Mouse (Mus musculus) neural tube, embryonic 11.5 days (tissue): Measurements from ENCODE around the gene Zscan18. TPM values are rescaled to one million over a fixed set of nuclear protein-coding genes. Genes with fewer than 3 reads are reported as not detected.

Experiments
- ATAC-seq: fragments of 200-750 bp; cut with Nextera tagmentation; 2 replicates; pipeline ENCODE4 v1.8.0; 2017; ENCODE audit warnings: moderate number of reproducible peaks, mild to moderate bottlenecking, moderate TSS enrichment, moderate library complexity; ENCODE audit not compliant: insufficient read depth, low FRiP score, low TSS enrichment
- DNase-seq: peaks from one replicate; pipeline ENCODE4 v3.0.0-alpha.2; 2015; ENCODE audit warnings: low spot score
- H3K27ac ChIP-seq: fragments of 300-500 bp; sonication (generic); 2 replicates; pipeline ENCODE4 v1.5.1; 2014; ENCODE audit warnings: low read depth, mild to moderate bottlenecking, low read length
- H3K27me3 ChIP-seq: fragments of 300-500 bp; sonication (generic); 2 replicates; pipeline ENCODE4 v1.6.1; 2014; ENCODE audit warnings: mild to moderate bottlenecking, low read length, mixed read lengths; ENCODE audit not compliant: control insufficient read depth, insufficient read depth
- H3K36me3 ChIP-seq: fragments of 300-500 bp; sonication (generic); 2 replicates; pipeline ENCODE4 v1.6.1; 2014; ENCODE audit warnings: mild to moderate bottlenecking, low read length, moderate library complexity, mixed read lengths; ENCODE audit not compliant: control insufficient read depth, insufficient read depth
- H3K4me1 ChIP-seq: fragments of 300-500 bp; sonication (generic); 2 replicates; pipeline ENCODE4 v1.6.1; 2014; ENCODE audit warnings: low read length, mixed read lengths; ENCODE audit not compliant: control insufficient read depth, insufficient read depth
- H3K4me2 ChIP-seq: fragments of 300-500 bp; sonication (generic); 2 replicates; pipeline ENCODE4 v1.6.1; 2014; ENCODE audit warnings: low read depth, mild to moderate bottlenecking, moderate library complexity
- H3K4me3 ChIP-seq: fragments of 300-500 bp; sonication (generic); 2 replicates; pipeline ENCODE4 v1.5.1; 2014; ENCODE audit warnings: low read depth, low read length
- H3K9ac ChIP-seq: fragments of 300-500 bp; sonication (generic); 2 replicates; pipeline ENCODE4 v1.6.1; 2014; ENCODE audit warnings: mild to moderate bottlenecking, low read length
- H3K9me3 ChIP-seq: fragments of 300-500 bp; sonication (generic); 2 replicates; pipeline ENCODE4 v1.6.1; 2016; ENCODE audit warnings: low read length; ENCODE audit not compliant: control insufficient read depth
- WGBS: fragments of 180-500 bp; shearing (Covaris S2); extraction: QIAGEN DNeasy Blood & Tissue Kit; methylation state at CpG from one replicate; pipeline ENCODE4 v1.1.7; 2014; 5-methylcytosine and 5-hydroxymethylcytosine counted together
- polyA plus RNA-seq: library from polyadenylated mRNA; unstranded; fragments of >200 nt; fragmentation: Nextera tagmentation; extraction: Ambion mirVana; gene quantifications from 2 replicates; pipeline ENCODE4 v1.2.1, GENCODE M21; 2014

The Zscan18 gene
- polyA plus RNA-seq, result 12.5 and 13.9 TPM in 2 replicates

DNA sequence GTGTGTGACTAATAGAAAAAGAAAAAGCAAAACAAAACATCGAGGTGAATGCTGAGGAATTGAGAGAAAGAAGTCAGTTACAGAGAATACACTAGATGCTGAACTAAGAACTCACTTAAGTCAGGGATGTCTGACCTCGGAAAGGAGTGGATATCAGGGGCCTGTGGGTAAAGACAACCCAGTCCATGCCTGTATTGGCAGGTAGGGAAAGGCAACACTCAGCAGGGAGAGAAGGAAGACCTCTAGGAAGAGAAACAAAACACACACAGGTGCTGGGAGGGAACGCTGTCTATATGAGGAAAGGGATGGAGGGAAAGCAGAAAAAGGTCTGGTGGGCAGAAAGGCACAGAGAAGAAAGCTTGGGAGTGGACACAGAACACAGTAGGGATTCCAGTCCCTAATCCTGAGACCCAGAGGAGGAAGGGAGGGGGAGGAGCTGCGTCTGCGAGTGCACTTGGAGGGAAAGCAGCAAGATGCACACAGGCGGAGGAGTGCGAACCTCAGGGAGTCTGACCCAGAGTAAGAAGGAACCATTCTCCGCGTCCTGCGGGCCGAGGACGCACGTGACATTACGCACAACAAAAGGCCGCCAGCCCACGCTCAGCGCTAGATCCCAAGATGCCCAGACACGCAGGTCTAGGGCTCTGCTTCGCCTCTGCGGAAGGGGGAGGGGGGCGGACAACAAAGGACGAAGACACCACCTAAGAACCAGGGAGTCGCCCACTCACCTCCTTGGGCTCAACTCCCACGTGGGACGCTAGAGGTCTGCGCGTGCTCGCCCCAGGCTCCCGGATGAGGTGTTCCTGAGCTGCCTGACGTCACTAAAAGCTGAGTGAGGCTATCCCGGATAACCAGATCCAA is at the start of gene Zscan18:
Zscan18 (minus strand) TSS at position 770 of the 861 bp plus-strand sequence.
- Histone ChIP-seq H3K27me3 (no peaks in the 10 kb centered on the region), H3K4me3 (peak within 1 kb of the TSS; percentile 36), H3K9ac (peak within 1 kb of the TSS; percentile 72), H3K4me1 (0 out of 2 replicates have a peak, but pooled peaks cover 3% of the 10 kb centered on the region), H3K9me3 (0 out of 2 replicates have a peak, but pooled peaks cover 4% of the 10 kb centered on the region), H3K27ac (peak within 1 kb of the TSS; percentile 29; the same call in 1 of the 2 replicates), H3K4me2 (peak within 1 kb of the TSS; percentile 75), H3K36me3 (peaks cover 8% of the 10 kb centered on the region)
- ATAC-seq, result peak; percentile 95
- DNase-seq, result peak; percentile 87
- 9% methylated on average over 30 of the region's 31 CpGs for WGBS

DNA sequence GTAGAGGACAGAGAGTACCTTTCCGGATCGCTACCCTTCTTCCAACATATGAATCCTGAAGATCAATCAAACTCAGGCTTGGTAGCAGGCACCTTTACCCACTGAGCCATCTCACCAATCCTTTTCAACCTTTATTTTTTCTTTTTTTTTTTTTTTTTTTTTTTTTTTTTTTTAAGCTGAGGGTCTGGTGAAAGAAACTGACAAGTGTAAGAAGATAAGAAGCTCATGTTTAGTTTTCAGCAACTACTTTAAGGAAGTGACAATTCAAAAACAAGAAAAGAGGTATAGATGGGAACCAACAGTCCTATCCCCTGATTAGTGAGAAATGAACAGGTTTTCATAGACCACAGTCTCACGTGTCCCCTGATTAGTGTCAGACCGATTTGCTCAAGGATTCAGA is 32.3 kb upstream of the Zscan18 start:
- Histone ChIP-seq H3K27ac (no peak overlapping the region), H3K4me3 (peak overlapping the region; percentile 41), H3K36me3 (peaks cover 21% of the 10 kb centered on the region), H3K27me3 (no peaks in the 10 kb centered on the region), H3K4me1 (no peaks in the 10 kb centered on the region), H3K9ac (no peak overlapping the region), H3K4me2 (peak overlapping the region; percentile 43), H3K9me3 (peaks cover 25% of the 10 kb centered on the region)
- ATAC-seq (no peak), DNase-seq (no peak)
- 97% methylated on average over 4 of the region's 4 CpGs for WGBS

- Histone ChIP-seq H3K27ac (no peak overlapping the region), H3K4me2 (peak overlapping the region; percentile 43), H3K27me3 (no peaks in the 10 kb centered on the region), H3K9ac (peak overlapping the region; percentile 60), H3K4me1 (no peaks in the 10 kb centered on the region), H3K36me3 (peaks cover 20% of the 10 kb centered on the region), H3K4me3 (peak overlapping the region; percentile 41), H3K9me3 (peaks cover 23% of the 10 kb centered on the region)
- WGBS, result 45% methylated on average over 13 of the region's 13 CpGs
- peak; percentile 58 for ATAC-seq
- no peak for DNase-seq
Measured at GRCm38 (mm10) chr7:12835193-12835671, 31.8 kb upstream of the Zscan18 start.

DNA sequence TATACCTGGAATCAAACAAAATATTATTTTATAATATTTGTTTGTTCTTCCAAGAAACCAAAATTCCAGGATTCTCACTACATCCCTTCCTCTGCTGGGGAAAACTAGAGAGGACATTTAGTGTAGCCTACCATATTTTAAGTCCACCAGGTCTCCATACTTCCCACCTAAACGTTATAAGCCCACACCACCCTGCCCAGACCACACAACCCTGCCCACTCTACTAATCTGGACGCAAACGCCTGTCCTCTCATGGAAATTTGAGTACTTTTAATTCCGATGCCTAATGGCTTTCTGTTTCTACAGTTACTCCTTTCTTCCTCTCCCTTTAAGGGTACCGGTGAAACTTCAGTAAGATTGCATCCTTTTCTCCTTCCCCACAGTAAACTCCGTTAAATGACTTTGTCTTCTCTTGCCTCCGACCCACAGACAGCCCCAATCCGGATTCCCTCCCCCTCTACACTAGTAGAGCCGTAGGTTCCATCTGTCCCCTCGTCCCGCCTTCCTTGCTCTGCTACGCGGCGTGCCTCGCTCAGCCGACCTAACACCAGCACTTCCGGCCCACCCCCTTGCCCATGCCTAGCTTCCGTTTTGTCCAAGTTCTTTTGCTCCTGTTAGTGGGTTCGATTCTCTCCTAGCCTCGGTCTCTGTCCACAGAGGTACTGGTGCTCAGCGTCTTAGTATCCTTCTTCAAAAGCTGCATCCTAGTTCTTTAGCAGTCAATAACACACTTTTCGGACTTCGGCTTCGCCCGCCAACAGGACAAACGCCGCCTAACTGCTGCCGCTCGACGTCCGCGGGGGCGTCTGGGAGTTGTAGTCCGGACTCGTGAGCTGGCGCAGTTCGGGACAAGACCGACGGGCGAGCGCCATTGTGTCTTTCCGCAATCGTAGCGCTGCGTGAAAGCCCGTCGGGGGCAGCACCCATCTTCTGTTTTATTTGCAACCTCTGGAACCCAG is 31.0 kb upstream of the Zscan18 start, which contains the start of gene Zfp110:
Zfp110 (plus strand) TSS at position 600 of the 959 bp plus-strand sequence.
- DNase-seq, result peak; percentile 92
- Histone ChIP-seq H3K4me1 (no peaks in the 10 kb centered on the region), H3K4me3 (peak within 1 kb of the TSS; percentile 41), H3K9ac (peak within 1 kb of the TSS; percentile 60), H3K27me3 (no peaks in the 10 kb centered on the region), H3K4me2 (peak within 1 kb of the TSS; percentile 43), H3K36me3 (peaks cover 17% of the 10 kb centered on the region), H3K27ac (no peak within 1 kb of the TSS), H3K9me3 (peaks cover 17% of the 10 kb centered on the region)
- peak; percentile 97 for ATAC-seq
- 4% methylated on average over 47 of the region's 47 CpGs for WGBS

DNA sequence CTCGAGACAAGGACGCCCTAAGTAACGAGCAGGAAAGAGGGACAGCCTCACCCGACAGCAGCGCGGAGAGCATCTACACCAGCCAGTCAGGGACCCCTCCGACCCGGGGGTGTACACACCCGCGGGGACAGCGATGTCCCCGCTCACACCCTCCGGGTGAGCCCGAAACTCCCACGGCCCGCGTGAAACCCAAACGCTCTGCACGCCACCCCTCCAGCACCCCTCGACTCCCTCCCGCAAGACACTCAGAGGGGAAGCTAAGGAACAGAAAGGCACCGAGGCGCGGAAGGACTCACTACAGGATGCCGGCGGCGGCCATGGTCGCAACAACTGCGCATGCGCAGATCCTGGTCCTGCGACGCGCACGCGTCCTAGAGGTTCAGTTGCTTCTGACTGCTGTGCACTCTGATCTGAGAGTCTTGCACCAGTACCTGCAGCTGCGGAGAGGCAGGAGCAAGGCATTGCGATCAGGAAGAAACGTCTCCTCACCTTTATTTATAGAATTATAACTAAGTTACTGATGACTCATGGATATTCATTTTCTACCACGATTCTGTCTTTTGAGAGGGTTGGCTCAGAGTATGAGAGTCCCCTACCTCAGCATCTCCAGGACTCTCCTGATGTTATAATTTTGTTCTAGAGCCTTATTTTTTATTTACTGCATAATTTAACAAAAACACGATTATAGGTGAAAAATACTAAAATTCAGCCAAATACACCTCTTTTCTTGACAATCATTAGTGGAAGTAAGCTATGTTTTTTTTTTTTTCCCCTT is 15.3 kb upstream of the Zscan18 start, which contains the start of gene Zfp329:
Zfp329 (minus strand) TSS at position 338 of the 775 bp plus-strand sequence.
- WGBS, result under 1% methylated on average over 40 of the region's 40 CpGs

GRCm38 (mm10) chr7:12815566-12815965 is 12.1 kb upstream of the Zscan18 start:
- ATAC-seq, result no peak
- peaks cover 25% of the 10 kb centered on the region for H3K9me3 ChIP-seq
- 0 out of 2 replicates have a peak, but pooled peaks cover 4% of the 10 kb centered on the region for H3K4me1 ChIP-seq
- no peak overlapping the region for H3K4me3 ChIP-seq
- no peak overlapping the region for H3K9ac ChIP-seq
- no peak for DNase-seq
- H3K27me3 ChIP-seq, result no peaks in the 10 kb centered on the region
- no peak overlapping the region for H3K4me2 ChIP-seq
- H3K27ac ChIP-seq, result no peak overlapping the region
- WGBS, result 97% methylated on average over 8 of the region's 8 CpGs
- peaks cover 19% of the 10 kb centered on the region for H3K36me3 ChIP-seq

More for the DNA sequence above, 15.3 kb upstream of the Zscan18 start, which contains the start of gene Zfp329:
- H3K9ac ChIP-seq, result peak within 1 kb of the TSS; percentile 89
- H3K36me3 ChIP-seq, result peaks cover 7% of the 10 kb centered on the region; the same call in 1 of the 2 replicates
- DNase-seq, result peak; percentile 94
- ATAC-seq, result peak; percentile 96
- 0 out of 2 replicates have a peak, but pooled peaks cover 4% of the 10 kb centered on the region for H3K4me1 ChIP-seq
- peak within 1 kb of the TSS; percentile 77 for H3K27ac ChIP-seq
- H3K4me2 ChIP-seq, result peak within 1 kb of the TSS; percentile 56
- H3K9me3 ChIP-seq, result peaks cover 10% of the 10 kb centered on the region
- no peaks in the 10 kb centered on the region for H3K27me3 ChIP-seq
- peak within 1 kb of the TSS; percentile 76 for H3K4me3 ChIP-seq

DNA sequence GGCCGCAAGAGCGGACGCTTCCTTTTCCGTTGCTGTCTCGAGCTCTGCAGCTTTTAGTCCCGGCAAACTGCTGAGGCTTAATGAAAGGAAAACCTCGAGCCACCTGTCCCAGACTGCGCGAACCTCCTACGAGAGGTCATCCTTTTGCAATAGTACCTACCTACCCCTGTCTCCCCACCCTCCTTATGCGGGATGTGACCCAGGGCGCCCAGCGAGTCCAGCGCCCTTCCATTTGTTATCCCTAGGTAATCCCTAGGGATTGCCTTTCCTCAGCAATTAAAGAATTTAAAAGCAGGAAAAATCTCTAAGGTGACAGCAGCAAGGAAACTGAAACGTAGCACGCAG is 264 bp upstream of the Zscan18 start:
- Histone ChIP-seq H3K9ac (peak overlapping the region; percentile 72), H3K36me3 (peaks cover 11% of the 10 kb centered on the region), H3K27me3 (no peaks in the 10 kb centered on the region), H3K4me2 (peak overlapping the region; percentile 75), H3K4me1 (0 out of 2 replicates have a peak, but pooled peaks cover 3% of the 10 kb centered on the region), H3K4me3 (peak overlapping the region; percentile 36), H3K27ac (peak overlapping the region; percentile 29; the same call in 1 of the 2 replicates), H3K9me3 (peaks cover 7% of the 10 kb centered on the region; the same call in 1 of the 2 replicates)
- ATAC-seq (no peak), DNase-seq (no peak)
- 2% methylated on average over 16 of the region's 16 CpGs for WGBS
